In genomic region chr5:104112016-104112415, GRCm38 (mm10) we compare ENCODE assay signal across 10 mouse cellular contexts. TPM values are rescaled to one million over a fixed set of nuclear protein-coding genes. Genes with fewer than 3 reads are reported as not detected.
A peak's percentile ranks its signal among the peaks of the same experiment; 100 is the strongest.
DNase-seq lines count a peak whose midpoint lies in the region; ATAC-seq lines count a peak whose summit lies in the region.
"Had no signal": no experiment of that assay in that cellular context is flagged by ENCODE, and none has a peak within 500 bp of the region (broad histone marks: within the 10 kb centered on the region; RNA-seq: fewer than 3 reads in every experiment).

No protein-coding gene starts in this region.

- H3K4me2 ChIP-seq in forebrain, embryonic 14.5 days (ENCODE audit: low read length) = peak overlapping the region; percentile 4; the same call in 1 of the 2 replicates
- H3K4me2 ChIP-seq in limb, embryonic 11.5 days (ENCODE audit: low read depth, severe bottlenecking) = peak overlapping the region; percentile 5; the same call in 1 of the 2 replicates
- peak overlapping the region; percentile 42 for H3K4me2 ChIP-seq in neural tube, embryonic 14.5 days (ENCODE audit: low read depth, low read length)

- H3K9ac ChIP-seq in forebrain, embryonic 14.5 days (ENCODE audit: low read length) = no peak overlapping the region
- H3K9ac ChIP-seq in limb, embryonic 11.5 days (ENCODE audit: low read length) = no peak overlapping the region
- H3K9ac ChIP-seq in neural tube, embryonic 14.5 days (replicated peaks; ENCODE audit: low read depth, low read length) = peak overlapping the region; percentile 58; the same call in 1 of the 2 replicates

- peak; percentile 33 for DNase-seq in layer of hippocampus, adult 9-11 months
- no peak for DNase-seq in layer of hippocampus, postnatal 36 days
- DNase-seq in forebrain, embryonic 14.5 days (ENCODE audit: low spot score) = no peak
- DNase-seq in limb, embryonic 11.5 days (ENCODE audit: low spot score) = peak; percentile 34
- no peak for DNase-seq in ovary, postnatal 14 days (ENCODE audit: low spot score)
- DNase-seq in kidney, adult 18-20 months = no peak
- no peak for DNase-seq in spleen, adult 18-20 months

- H3K4me1 ChIP-seq in forebrain, embryonic 14.5 days (ENCODE audit: control insufficient read depth, insufficient read depth, low read length) = peaks cover 56% of the 10 kb centered on the region
- peaks cover 34% of the 10 kb centered on the region for H3K4me1 ChIP-seq in limb, embryonic 11.5 days (ENCODE audit: control insufficient read depth, insufficient read depth, low read length)
- H3K4me1 ChIP-seq in neural tube, embryonic 14.5 days (ENCODE audit: control insufficient read depth, insufficient read depth, low read length) = peaks cover 40% of the 10 kb centered on the region

- ATAC-seq in forebrain, embryonic 14.5 days = no peak
- ATAC-seq in limb, embryonic 11.5 days (ENCODE audit: insufficient number of reproducible peaks, low FRiP score, low TSS enrichment, low read depth) = 0 out of 2 replicates have a peak, but pooled peaks have one; percentile 29
- ATAC-seq in neural tube, embryonic 14.5 days (ENCODE audit: low read depth) = no peak

- H3K4me3 ChIP-seq in forebrain, embryonic 14.5 days (ENCODE audit: low read depth, low read length) = no peak overlapping the region
- no peak overlapping the region for H3K4me3 ChIP-seq in limb, embryonic 11.5 days (ENCODE audit: low read depth, low read length)
- peak overlapping the region; percentile 25 for H3K4me3 ChIP-seq in neural tube, embryonic 14.5 days (ENCODE audit: low read depth, low read length)

- no peaks in the 10 kb centered on the region for H3K36me3 ChIP-seq in forebrain, embryonic 14.5 days (ENCODE audit: control insufficient read depth, insufficient read depth, low read length)
- H3K36me3 ChIP-seq in limb, embryonic 11.5 days (ENCODE audit: control insufficient read depth, insufficient read depth, low read length) = no peaks in the 10 kb centered on the region
- H3K36me3 ChIP-seq in neural tube, embryonic 14.5 days (ENCODE audit: control insufficient read depth, insufficient read depth, low read length) = no peaks in the 10 kb centered on the region

- H3K9me3 ChIP-seq in forebrain, embryonic 14.5 days (replicated peaks; ENCODE audit: control insufficient read depth, low read length) = no peaks in the 10 kb centered on the region
- H3K9me3 ChIP-seq in limb, embryonic 11.5 days (ENCODE audit: control insufficient read depth, low read length) = no peaks in the 10 kb centered on the region
- H3K9me3 ChIP-seq in neural tube, embryonic 14.5 days (ENCODE audit: control insufficient read depth, low read length) = no peaks in the 10 kb centered on the region

- H3K27ac ChIP-seq in forebrain, embryonic 14.5 days (ENCODE audit: low read depth, low read length) = no peak overlapping the region
- H3K27ac ChIP-seq in limb, embryonic 11.5 days (replicated peaks; ENCODE audit: low read depth, low read length) = no peak overlapping the region
- peak overlapping the region; percentile 89 for H3K27ac ChIP-seq in neural tube, embryonic 14.5 days (ENCODE audit: low read depth, low read length)

- WGBS in forebrain, embryonic 14.5 days = 11% methylated on average over 9 of the region's 9 CpGs
- 5% methylated on average over 9 of the region's 9 CpGs for WGBS in limb, embryonic 11.5 days
- WGBS in neural tube, embryonic 14.5 days = 2% methylated on average over 9 of the region's 9 CpGs

- no peaks in the 10 kb centered on the region for H3K27me3 ChIP-seq in forebrain, embryonic 14.5 days (replicated peaks; ENCODE audit: control insufficient read depth, insufficient read depth, low read length)
- H3K27me3 ChIP-seq in limb, embryonic 11.5 days (ENCODE audit: control insufficient read depth, insufficient read depth, low read length) = no peaks in the 10 kb centered on the region
- no peaks in the 10 kb centered on the region for H3K27me3 ChIP-seq in neural tube, embryonic 14.5 days (ENCODE audit: control insufficient read depth, insufficient read depth, low read length)

RNA-seq across cellular contexts. Expression of gene Sparcl1, which starts 1.5 kb away (rescaled TPM):
- total RNA-seq in layer of hippocampus, postnatal 36 days (2021) = 1,000 to 10,000 TPM; 1,408 to 1,415 TPM
- 70.4 and 93.1 TPM in 2 replicates for polyA plus RNA-seq in forebrain, embryonic 14.5 days (2014; fragmentation: Nextera tagmentation; extraction: Ambion mirVana)
- polyA plus RNA-seq in limb, embryonic 11.5 days (2014; fragmentation: Nextera tagmentation; extraction: Ambion mirVana) = 20.5 and 21.8 TPM in 2 replicates
- 360 and 427 TPM in 2 replicates for polyA plus RNA-seq in neural tube, embryonic 14.5 days (2014; fragmentation: Nextera tagmentation; extraction: Ambion mirVana)
- total RNA-seq: MEL; neutrophil, adult 5-6 weeks had no signal

RNA-seq across cellular contexts. Expression of gene Gm17660, which starts 34.6 kb away (rescaled TPM):
- not detected for total RNA-seq in layer of hippocampus, postnatal 36 days (2021)
- polyA plus RNA-seq in forebrain, embryonic 14.5 days (2014; fragmentation: Nextera tagmentation; extraction: Ambion mirVana) = 0.44 TPM in 1 of 2 replicates, not detected in the other
- polyA plus RNA-seq in limb, embryonic 11.5 days (2014; fragmentation: Nextera tagmentation; extraction: Ambion mirVana) = not detected in 2 replicates
- 0.44 TPM in 1 of 2 replicates, not detected in the other for polyA plus RNA-seq in neural tube, embryonic 14.5 days (2014; fragmentation: Nextera tagmentation; extraction: Ambion mirVana)
- total RNA-seq: MEL; neutrophil, adult 5-6 weeks had no signal

RNA-seq across cellular contexts. Expression of gene Dspp, which starts 58.5 kb away (rescaled TPM):
- under 1 TPM in 1 of 2 experiments, not detected in 1; 0.08 TPM for total RNA-seq in layer of hippocampus, postnatal 36 days (2021)
- not detected in 2 replicates for polyA plus RNA-seq in forebrain, embryonic 14.5 days (2014; fragmentation: Nextera tagmentation; extraction: Ambion mirVana)
- polyA plus RNA-seq in limb, embryonic 11.5 days (2014; fragmentation: Nextera tagmentation; extraction: Ambion mirVana) = not detected in 2 replicates
- polyA plus RNA-seq in neural tube, embryonic 14.5 days (2014; fragmentation: Nextera tagmentation; extraction: Ambion mirVana) = not detected in 2 replicates
- total RNA-seq: MEL; neutrophil, adult 5-6 weeks had no signal

Comparison
In these comparisons a context has a peak if more than half of its experiments do, and no peak if none do; other contexts are left out.
1. DNase-seq: peak in layer of hippocampus, adult 9-11 months (single experiment) and limb, embryonic 11.5 days (single experiment); none in layer of hippocampus, postnatal 36 days (0 of 2), forebrain, embryonic 14.5 days (single experiment), ovary, postnatal 14 days (single experiment), kidney, adult 18-20 months (single experiment) and spleen, adult 18-20 months (0 of 2).
2. Peak in every context shown above with its lines, with median percentiles within 50 percentile points of each other: H3K4me2 ChIP-seq.